Mouse (Mus musculus): ENCODE data around the gene Ttyh2. TPM values are rescaled to one million over a fixed set of nuclear protein-coding genes. Genes with fewer than 3 reads are reported as not detected.
A peak's percentile ranks its signal among the peaks of the same experiment; 100 is the strongest.
"Not testable (repeated sequence)": the region's sequence is repeated elsewhere in the genome, so short reads cannot be mapped to it uniquely, and the experiment has no call there.

The Ttyh2 gene
- polyA plus RNA-seq, 1 experiment from 2014 or later, result 17.3 TPM

DNA sequence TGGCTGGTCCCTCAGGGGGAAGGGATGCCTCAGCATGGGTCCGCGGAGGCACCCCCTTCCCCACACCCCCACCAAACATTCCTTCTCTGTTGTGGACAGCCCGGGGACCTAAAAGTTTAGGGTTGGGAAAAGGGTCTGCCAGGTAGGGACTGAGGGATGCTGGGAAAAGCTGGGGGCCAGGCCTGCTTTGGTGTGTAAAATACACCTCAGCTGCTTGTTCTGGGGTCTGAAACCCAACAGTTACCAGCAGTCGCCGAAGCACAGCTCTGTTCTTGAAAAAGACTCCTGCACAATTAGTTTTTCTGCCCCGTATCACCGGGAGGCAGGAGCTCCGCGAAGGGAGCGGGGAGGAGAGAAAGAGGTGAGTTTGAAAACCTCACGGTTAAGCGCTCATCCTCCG, 8.4 kb upstream of the Ttyh2 start:
- H3K27ac ChIP-seq (ENCODE audit: low read length), result no peak overlapping the region
- 11% methylated on average over 13 of the region's 13 CpGs for WGBS

DNA sequence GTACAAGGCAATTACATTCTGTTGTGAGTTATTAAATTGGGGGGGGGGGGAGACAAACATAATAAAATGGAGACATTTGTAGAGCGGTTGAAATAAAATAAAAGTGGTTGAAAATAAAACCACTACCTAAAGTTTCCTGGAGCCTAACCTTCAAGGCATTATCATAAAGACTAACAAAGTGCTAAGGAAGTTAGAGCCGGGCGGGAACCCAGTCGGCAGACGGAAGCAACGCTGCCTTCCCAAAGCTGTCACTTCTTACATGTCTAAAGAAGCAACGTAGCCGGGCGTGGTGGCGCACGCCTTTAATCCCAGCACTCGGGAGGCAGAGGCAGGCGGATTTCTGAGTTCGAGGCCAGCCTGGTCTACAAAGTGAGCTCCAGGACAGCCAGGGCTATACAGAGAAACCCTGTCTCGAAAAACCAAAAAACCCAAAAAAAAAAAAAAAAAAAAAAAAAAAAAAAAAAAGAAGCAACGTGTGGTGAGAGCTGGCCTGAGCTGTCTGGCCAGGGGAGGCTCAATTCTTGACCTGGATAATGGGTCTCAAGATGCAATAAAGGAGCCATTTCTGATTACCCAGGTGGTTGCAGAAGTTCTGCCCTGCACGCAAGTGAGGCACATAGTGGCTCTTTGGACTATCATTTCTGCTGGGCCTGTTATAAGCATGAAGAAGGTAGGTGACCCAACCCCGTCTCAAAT, 7.8 kb upstream of the Ttyh2 start:
- H3K36me3 ChIP-seq (ENCODE audit: control insufficient read depth, insufficient read depth, low read length), result 0 out of 2 replicates have a peak, but pooled peaks cover 4% of the 10 kb centered on the region
- H3K4me3 ChIP-seq (replicated peaks; ENCODE audit: low read length), result no peak overlapping the region
- no peak overlapping the region for H3K9ac ChIP-seq (ENCODE audit: low read length)
- H3K27me3 ChIP-seq (ENCODE audit: control insufficient read depth, insufficient read depth, low read length), result no peaks in the 10 kb centered on the region; the same call in 1 of the 2 replicates
- WGBS, result 39% methylated on average over 17 of the region's 18 CpGs
- H3K9me3 ChIP-seq (replicated peaks; ENCODE audit: control insufficient read depth, low read length), result no peaks in the 10 kb centered on the region
- peaks cover 20% of the 10 kb centered on the region for H3K4me1 ChIP-seq (ENCODE audit: control insufficient read depth, insufficient read depth, low read length)
- H3K4me2 ChIP-seq (ENCODE audit: low read depth, low read length), result no peak overlapping the region
- no peak overlapping the region for H3K27ac ChIP-seq (ENCODE audit: low read length)
- no peak for ATAC-seq (ENCODE audit: insufficient read depth, low FRiP score)

More for the DNA sequence above, 8.4 kb upstream of the Ttyh2 start:
- H3K9me3 ChIP-seq (replicated peaks; ENCODE audit: control insufficient read depth, low read length), result no peaks in the 10 kb centered on the region
- no peak overlapping the region; the same call in 1 of the 2 replicates for H3K9ac ChIP-seq (ENCODE audit: low read length)
- 0 out of 2 replicates have a peak, but pooled peaks cover 4% of the 10 kb centered on the region for H3K36me3 ChIP-seq (ENCODE audit: control insufficient read depth, insufficient read depth, low read length)
- H3K4me2 ChIP-seq (ENCODE audit: low read depth, low read length), result no peak overlapping the region
- no peak overlapping the region for H3K4me3 ChIP-seq (replicated peaks; ENCODE audit: low read length)
- ATAC-seq (ENCODE audit: insufficient read depth, low FRiP score), result no peak
- peaks cover 20% of the 10 kb centered on the region for H3K4me1 ChIP-seq (ENCODE audit: control insufficient read depth, insufficient read depth, low read length)
- H3K27me3 ChIP-seq (ENCODE audit: control insufficient read depth, insufficient read depth, low read length), result no peaks in the 10 kb centered on the region; the same call in 1 of the 2 replicates

DNA sequence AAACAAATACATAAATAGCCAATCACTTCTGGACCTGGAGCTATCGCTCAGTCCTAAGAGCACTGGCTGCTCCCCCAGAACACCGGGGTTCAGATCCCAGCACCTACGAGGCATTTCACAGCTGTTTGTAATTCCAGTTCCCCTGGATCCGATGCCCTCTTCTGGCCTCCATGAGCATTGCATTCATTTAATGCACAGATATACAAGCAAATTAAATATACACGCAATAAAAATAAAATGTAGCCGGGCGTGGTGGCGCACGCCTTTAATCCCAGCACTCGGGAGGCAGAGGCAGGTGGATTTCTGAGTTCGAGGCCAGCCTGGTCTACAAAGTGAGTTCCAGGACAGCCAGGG, 7.3 kb upstream of the Ttyh2 start:
- H3K4me2 ChIP-seq (ENCODE audit: low read depth, low read length); H3K27ac ChIP-seq (ENCODE audit: low read length); H3K27me3 ChIP-seq (ENCODE audit: control insufficient read depth, insufficient read depth, low read length); ATAC-seq (ENCODE audit: insufficient read depth, low FRiP score); H3K36me3 ChIP-seq (ENCODE audit: control insufficient read depth, insufficient read depth, low read length); H3K9me3 ChIP-seq (replicated peaks; ENCODE audit: control insufficient read depth, low read length); H3K4me3 ChIP-seq (replicated peaks; ENCODE audit: low read length); H3K9ac ChIP-seq (ENCODE audit: low read length): not testable (repeated sequence)
- peaks cover 20% of the 10 kb centered on the region for H3K4me1 ChIP-seq (ENCODE audit: control insufficient read depth, insufficient read depth, low read length)
- WGBS, result 18% methylated on average over 11 of the region's 11 CpGs

DNA sequence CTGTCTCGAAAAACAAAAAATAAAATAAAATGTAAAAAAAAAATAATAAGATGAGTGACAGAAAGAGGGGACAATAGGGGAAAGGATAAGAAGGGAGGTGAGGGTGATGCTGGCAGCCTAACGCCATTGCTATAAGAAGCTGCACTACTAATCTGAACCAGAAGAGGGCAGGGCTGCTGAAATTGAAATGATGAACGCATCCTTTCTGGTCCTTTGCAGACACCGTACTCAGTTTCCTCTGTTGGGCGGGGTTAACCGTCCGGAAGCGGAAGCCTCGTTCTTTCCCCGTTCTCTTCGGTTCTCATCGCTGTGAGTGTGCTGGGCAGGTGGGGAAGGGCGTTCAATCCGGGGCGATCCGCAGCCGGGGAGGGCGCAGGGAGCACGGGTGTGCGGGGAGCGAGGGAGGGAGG, 6.9 kb upstream of the Ttyh2 start, which contains the start of gene Rpl38:
TSS of gene Rpl38 (plus strand) at position 224 of the 410 bp plus-strand sequence.
- under 1% methylated on average over 21 of the region's 21 CpGs for WGBS
- Histone ChIP-seq H3K4me2 (ENCODE audit: low read depth, low read length) (peak within 1 kb of the TSS; percentile 94), H3K4me1 (ENCODE audit: control insufficient read depth, insufficient read depth, low read length) (peaks cover 20% of the 10 kb centered on the region), H3K36me3 (ENCODE audit: control insufficient read depth, insufficient read depth, low read length) (0 out of 2 replicates have a peak, but pooled peaks cover 4% of the 10 kb centered on the region), H3K27me3 (ENCODE audit: control insufficient read depth, insufficient read depth, low read length) (no peaks in the 10 kb centered on the region; the same call in 1 of the 2 replicates), H3K9me3 (replicated peaks; ENCODE audit: control insufficient read depth, low read length) (no peaks in the 10 kb centered on the region), H3K4me3 (replicated peaks; ENCODE audit: low read length) (peak within 1 kb of the TSS; percentile 89), H3K27ac (ENCODE audit: low read length) (peak within 1 kb of the TSS; percentile 93), H3K9ac (ENCODE audit: low read length) (peak within 1 kb of the TSS; percentile 91)
- peak; percentile 90 for ATAC-seq (ENCODE audit: insufficient read depth, low FRiP score)

DNA sequence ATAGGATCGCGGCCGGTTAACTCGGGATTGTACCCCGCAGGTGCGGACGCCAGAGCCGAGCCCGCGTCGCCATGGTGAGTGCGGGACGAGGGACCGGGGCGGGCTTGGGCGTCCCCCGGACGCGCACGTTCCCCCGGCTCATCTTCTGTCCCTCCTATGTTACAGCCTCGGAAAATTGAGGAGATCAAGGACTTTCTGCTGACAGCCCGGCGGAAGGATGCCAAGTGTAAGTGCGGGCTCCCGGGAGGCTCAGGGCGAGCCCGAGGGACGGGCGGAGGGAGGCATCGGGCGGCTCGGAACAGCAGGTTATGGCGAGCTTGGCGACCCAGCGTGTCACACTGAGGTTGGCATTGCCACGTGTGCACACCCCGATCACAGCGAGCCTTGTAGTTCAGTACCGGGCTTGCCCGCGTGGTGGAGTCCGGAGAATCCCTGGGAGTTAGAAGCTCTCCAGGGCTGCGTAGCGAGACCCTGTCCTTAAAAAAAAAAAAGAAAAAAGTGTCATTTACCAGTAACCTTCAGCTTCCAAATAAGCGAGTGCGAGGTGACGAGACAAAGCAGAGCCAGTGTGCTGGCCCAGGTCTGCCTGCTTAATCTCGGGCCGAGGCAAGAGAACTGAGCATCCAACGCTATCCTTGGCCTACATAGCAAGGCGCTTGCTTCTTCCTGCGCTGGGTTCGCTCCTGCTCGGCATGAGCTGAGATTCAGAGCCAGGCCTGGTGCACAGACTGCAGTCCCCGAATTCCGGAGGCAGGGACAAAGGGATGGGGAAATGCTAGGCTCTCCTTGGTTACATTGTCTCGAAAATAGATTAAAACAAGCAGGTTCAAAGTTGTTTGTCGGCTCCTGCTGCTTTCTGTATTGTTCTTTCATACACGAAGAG, 6.2 kb upstream of the Ttyh2 start:
- H3K4me3 ChIP-seq (replicated peaks; ENCODE audit: low read length), result peak overlapping the region; percentile 89
- peak; percentile 75 for ATAC-seq (ENCODE audit: insufficient read depth, low FRiP score)

DNA sequence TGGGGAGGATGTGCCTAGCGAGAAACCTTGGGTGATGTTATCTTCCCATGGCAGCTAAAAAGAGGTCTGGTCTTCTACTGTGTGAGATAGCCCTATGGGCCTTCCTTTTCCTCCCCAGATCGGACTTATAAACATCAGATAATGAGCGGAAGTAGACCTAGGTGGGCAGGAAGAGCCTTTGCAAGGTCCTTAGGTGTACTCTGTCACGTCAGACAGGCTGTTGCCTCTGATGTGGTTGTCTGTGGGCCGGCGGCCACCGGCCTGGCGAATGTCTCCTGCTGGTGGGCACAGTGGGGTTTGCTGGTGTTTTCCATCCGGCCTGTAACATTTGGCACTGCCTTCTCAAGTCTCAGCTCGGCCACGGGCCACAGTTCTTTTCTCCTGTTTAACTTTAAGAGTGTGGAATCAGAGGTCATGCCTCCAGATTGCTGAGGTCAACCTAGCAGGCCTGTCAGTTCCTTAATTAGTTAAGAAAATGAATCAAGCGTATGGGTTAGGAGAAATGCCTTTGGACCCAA, 5.5 kb upstream of the Ttyh2 start:
- Histone ChIP-seq H3K9ac (ENCODE audit: low read length) (peak overlapping the region; percentile 91), H3K36me3 (ENCODE audit: control insufficient read depth, insufficient read depth, low read length) (0 out of 2 replicates have a peak, but pooled peaks cover 4% of the 10 kb centered on the region), H3K4me1 (ENCODE audit: control insufficient read depth, insufficient read depth, low read length) (peaks cover 20% of the 10 kb centered on the region), H3K27ac (ENCODE audit: low read length) (peak overlapping the region; percentile 93), H3K27me3 (ENCODE audit: control insufficient read depth, insufficient read depth, low read length) (no peaks in the 10 kb centered on the region; the same call in 1 of the 2 replicates), H3K9me3 (replicated peaks; ENCODE audit: control insufficient read depth, low read length) (no peaks in the 10 kb centered on the region), H3K4me2 (ENCODE audit: low read depth, low read length) (peak overlapping the region; percentile 94), H3K4me3 (replicated peaks; ENCODE audit: low read length) (peak overlapping the region; percentile 89)
- no peak for ATAC-seq (ENCODE audit: insufficient read depth, low FRiP score)
- 10% methylated on average over 12 of the region's 12 CpGs for WGBS

More for the DNA sequence above, 6.2 kb upstream of the Ttyh2 start:
- H3K9me3 ChIP-seq (replicated peaks; ENCODE audit: control insufficient read depth, low read length), result no peaks in the 10 kb centered on the region
- under 1% methylated on average over 60 of the region's 60 CpGs for WGBS
- H3K27me3 ChIP-seq (ENCODE audit: control insufficient read depth, insufficient read depth, low read length), result no peaks in the 10 kb centered on the region; the same call in 1 of the 2 replicates
- 0 out of 2 replicates have a peak, but pooled peaks cover 4% of the 10 kb centered on the region for H3K36me3 ChIP-seq (ENCODE audit: control insufficient read depth, insufficient read depth, low read length)
- peak overlapping the region; percentile 91 for H3K9ac ChIP-seq (ENCODE audit: low read length)
- peak overlapping the region; percentile 93 for H3K27ac ChIP-seq (ENCODE audit: low read length)
- H3K4me2 ChIP-seq (ENCODE audit: low read depth, low read length), result peak overlapping the region; percentile 94
- peaks cover 20% of the 10 kb centered on the region for H3K4me1 ChIP-seq (ENCODE audit: control insufficient read depth, insufficient read depth, low read length)

DNA sequence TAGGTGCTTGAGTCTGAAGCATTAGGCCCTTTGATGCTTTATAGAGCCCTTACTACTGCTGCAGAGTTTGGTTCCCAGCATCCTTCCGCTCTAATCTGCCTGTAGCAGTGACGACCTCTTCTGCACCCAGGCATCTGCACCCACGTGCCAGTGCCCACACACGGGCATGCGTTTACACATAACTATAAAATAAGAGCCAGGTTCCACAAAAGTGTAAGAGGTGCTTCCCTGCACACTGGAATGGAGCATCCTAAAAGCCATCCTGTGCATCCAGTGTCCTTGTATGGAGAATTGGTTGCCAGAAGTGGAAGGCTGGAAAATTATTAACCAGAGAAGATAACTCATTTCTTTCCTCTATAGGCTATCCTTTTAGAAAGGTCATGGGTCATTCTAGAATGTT, 4.1 kb upstream of the Ttyh2 start:
- Histone ChIP-seq H3K4me3 (replicated peaks; ENCODE audit: low read length) (no peak overlapping the region), H3K4me2 (ENCODE audit: low read depth, low read length) (no peak overlapping the region), H3K36me3 (ENCODE audit: control insufficient read depth, insufficient read depth, low read length) (0 out of 2 replicates have a peak, but pooled peaks cover 4% of the 10 kb centered on the region), H3K9me3 (replicated peaks; ENCODE audit: control insufficient read depth, low read length) (no peaks in the 10 kb centered on the region), H3K27ac (ENCODE audit: low read length) (no peak overlapping the region), H3K4me1 (ENCODE audit: control insufficient read depth, insufficient read depth, low read length) (peaks cover 22% of the 10 kb centered on the region), H3K27me3 (ENCODE audit: control insufficient read depth, insufficient read depth, low read length) (no peaks in the 10 kb centered on the region; the same call in 1 of the 2 replicates), H3K9ac (ENCODE audit: low read length) (no peak overlapping the region)
- no peak for ATAC-seq (ENCODE audit: insufficient read depth, low FRiP score)
- WGBS, result 85% methylated on average over 5 of the region's 5 CpGs

DNA sequence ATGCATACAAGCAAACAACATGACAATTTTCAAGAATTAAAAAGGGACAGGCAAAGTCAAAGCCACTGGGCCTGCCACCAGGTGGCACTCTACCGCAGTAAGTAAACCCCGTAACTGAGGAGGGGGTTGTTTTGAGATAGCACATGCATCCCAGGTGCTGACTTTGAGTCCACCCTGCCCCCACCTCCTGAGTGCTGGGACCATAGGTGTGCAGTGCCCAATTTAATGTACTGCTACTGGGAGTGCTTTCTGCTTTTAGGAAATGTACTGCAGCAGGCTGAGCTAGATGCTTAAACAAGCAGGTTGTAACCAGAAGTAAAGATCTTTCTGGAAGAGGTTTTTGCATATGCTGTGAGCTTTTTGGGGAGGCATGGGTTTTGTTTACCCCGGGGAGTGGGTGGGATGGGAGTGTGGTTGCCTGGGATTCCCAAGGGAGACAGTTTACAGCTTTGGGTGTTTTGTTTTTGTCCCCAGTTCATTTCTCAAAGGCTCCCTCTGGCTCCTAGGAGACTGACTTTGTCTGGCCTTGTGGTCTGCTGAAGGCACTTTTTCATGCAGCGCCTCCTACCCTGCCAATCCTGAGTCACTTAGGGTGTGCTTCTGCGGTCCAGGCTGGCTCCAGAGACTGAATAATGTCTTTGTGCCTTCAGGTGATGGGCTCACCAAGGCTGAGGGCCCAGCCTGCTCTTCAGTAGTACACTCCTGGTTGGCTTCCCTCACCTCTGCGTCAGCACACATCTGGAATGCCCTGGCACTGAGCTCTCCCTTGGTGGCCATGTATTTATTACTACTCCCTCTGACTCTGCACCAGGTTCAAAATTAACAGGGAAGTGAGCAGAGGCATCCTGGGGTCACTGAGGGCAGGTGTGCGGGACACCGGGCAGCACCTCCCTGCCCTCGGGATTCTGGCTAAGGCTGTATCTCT, 2.2 kb upstream of the Ttyh2 start:
- no peak for ATAC-seq (ENCODE audit: insufficient read depth, low FRiP score)
- Histone ChIP-seq H3K27me3 (ENCODE audit: control insufficient read depth, insufficient read depth, low read length) (no peaks in the 10 kb centered on the region), H3K4me2 (ENCODE audit: low read depth, low read length) (no peak overlapping the region), H3K36me3 (ENCODE audit: control insufficient read depth, insufficient read depth, low read length) (0 out of 2 replicates have a peak, but pooled peaks cover 4% of the 10 kb centered on the region), H3K27ac (ENCODE audit: low read length) (no peak overlapping the region), H3K4me1 (ENCODE audit: control insufficient read depth, insufficient read depth, low read length) (peaks cover 22% of the 10 kb centered on the region), H3K9me3 (replicated peaks; ENCODE audit: control insufficient read depth, low read length) (no peaks in the 10 kb centered on the region), H3K9ac (ENCODE audit: low read length) (no peak overlapping the region), H3K4me3 (replicated peaks; ENCODE audit: low read length) (no peak overlapping the region)
- 63% methylated on average over 9 of the region's 9 CpGs for WGBS
